Mouse (Mus musculus): ENCODE results near the gene Gart.

DNA sequence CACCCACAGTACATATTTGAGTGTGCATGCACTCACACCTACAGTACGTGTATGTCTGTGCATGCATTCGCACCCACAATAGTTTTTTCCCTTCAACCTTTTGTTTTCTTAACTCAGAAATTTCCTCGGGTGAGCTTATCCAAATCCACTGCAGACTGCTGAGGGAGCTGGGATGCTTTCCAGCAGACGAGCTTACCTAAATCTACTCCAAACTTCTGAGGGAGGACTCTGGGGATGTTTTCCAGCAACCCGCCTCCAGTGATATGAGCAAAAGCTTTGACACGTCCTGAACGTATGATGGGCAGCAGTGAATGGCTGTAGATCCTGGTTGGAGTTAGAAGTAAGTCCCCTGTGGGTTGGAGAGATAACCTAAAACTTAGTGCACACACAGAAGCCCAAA lies 18.9 kb downstream of the Gart start:
- TF ChIP-seq CTCF (IDR thresholded peaks at IDR 0.05; ENCODE audit: low read depth) (no peak), EP300 (IDR thresholded peaks at IDR 0.05; ENCODE audit: low read depth) (no peak)
